Mouse (Mus musculus) cerebellum, postnatal 14 days (tissue): ENCODE results near the gene Tmem235.
"Not testable (repeated sequence)": the region's sequence is repeated elsewhere in the genome, so short reads cannot be mapped to it uniquely, and the experiment has no call there.

Experiments
- DNase-seq, 2 experiments: peaks; one replicate each; pipeline ENCODE4 v3.0.0; 2021; ENCODE audit warnings: mixed read lengths in 2 of 2

The Tmem235 gene

DNA sequence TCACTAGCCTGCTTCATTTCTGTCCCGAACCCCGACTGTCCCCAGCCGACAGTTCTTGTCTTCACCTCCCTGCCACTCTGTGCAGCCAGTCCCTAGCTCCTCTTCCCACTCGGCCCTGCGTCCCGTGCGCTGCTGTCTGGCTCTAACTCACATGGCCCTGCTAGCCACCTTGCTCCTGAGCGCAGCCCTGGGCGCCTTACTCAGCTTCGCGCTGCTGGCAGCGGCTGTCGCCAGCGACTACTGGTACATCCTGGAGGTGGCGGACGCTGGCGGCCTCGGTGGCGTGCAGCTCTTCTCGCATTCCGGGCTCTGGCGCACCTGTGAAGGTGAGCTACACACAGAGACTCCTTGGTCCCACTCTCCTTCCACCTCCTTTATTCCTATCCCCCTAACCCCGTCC, at the start of gene Tmem235:
Gene Tmem235, plus strand, starts transcription at position 152 of the 400 bp plus-strand sequence.
- DNase-seq, result no peak

DNA sequence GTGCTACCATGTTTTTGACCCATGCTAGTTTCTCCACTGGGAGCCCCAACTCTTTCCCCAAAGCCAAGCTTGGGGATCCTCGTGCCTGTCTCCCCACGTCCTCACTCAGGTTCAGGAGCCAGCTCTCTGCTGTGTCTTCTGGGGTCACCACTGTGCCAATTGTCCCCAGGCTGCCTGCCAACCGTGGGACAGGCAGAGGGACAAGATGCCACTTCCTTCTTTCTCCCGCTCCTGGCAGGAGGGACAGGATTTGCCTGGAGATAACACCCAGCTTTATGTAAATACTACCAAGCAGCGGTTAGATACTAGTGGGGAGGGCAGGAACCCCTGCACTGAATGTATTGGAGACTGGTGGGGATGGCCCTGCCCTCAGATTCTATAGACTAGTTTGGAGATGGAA, 46.7 kb upstream of the Tmem235 start:
- no peak for DNase-seq

DNA sequence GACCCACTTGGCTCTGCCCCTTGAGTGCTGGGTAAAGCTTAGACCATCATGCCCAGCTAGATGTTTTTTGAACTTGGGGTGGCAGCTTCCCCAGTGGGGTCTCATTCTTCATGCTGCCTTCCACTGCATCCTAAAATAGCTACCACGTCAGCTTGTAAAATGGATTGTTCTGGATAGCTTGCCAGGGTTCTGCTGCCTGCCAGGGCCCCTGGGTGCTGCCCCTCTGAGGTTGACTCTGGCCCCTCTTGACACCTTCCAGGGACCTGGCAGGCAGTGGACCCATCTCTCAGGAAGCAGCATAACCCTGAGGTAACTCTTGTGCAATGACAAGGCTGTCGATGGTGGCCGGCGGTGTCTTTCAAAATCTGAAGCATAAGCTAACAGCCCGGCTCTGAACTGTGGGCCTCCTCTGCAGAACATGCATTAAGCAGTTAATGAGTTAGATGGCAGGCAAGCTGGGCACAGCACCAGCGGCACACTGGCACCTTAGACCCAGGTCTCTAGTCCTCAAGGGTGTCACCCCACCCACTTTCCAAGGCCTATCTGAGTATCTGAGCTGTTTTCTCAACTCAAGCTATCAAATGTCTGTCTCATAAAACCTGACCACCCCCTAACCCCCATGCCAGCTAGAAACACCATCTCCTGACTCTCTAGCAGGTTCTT, 45.7 kb upstream of the Tmem235 start:
- DNase-seq, result no peak

DNA sequence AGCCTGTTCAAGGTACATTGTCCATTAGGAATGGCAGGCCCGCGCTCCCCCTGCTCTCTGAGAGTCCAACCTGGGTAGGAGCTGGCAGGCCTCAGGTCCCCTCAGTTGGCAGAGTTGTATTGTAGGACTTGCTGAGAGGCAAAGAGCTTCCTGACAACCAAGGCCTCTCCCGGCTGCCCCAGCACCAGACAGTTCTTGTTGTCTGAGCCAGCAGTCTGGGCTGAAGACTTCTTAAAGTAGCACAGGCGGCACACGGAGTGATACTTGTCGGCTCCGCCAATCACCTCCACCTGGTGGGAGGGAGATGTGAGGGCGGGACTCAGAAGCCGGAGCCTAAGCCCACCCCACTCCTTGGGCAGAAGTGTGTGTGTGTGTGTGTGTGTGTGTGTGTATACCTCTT, 44.7 kb upstream of the Tmem235 start:
- DNase-seq, result not testable (repeated sequence)

DNA sequence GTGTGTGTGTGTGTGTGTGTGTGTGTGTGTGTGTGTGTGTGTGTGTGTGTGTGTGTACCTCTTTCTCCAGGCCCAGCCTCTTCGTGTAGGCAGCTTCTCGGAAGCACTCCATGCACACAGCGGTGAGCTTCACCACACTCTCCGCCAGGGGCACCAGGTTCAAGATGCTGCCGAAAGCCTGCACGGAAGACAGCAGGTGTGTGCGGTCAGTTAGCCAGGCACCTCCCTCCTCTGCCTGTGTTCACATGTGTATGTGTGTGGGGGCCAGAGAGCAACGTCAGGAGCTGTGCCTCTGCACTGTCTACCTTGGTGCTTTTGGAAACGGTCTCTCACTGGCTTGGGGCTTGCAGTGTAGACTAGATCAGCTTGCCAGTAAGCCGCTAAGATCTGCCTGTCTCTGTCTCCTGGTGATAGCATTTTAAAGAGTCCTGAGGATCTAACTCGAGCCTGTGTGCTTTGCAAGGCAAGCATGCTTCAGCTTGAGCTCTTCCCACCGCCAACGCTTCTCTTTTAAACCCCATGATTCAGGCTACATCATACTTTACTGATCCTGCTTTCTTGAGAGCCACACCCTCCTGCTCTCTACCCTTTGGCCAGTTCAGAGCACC, 44.1 kb upstream of the Tmem235 start:
- DNase-seq, result no peak

DNA sequence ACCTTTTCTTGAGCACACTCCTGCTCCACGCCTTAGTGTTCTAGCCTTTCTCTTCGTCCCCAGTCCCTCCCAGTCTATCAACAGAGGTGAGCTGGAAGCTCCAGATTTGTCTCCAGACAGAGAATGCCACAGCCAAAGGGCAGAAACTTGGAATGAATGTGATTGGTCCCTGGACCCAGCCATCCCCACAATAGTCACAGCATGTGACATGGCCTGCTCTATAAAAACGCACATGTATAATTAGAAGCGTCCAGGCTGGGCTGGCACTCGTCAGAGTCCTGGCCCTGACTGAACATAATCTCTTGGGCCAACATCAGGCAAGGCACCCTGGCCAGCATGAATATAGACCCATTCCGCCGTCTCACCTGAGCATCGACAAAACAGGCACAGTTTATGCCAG, 41.5 kb upstream of the Tmem235 start:
- peak in 1 of 2 experiments; percentile 38 for DNase-seq

DNA sequence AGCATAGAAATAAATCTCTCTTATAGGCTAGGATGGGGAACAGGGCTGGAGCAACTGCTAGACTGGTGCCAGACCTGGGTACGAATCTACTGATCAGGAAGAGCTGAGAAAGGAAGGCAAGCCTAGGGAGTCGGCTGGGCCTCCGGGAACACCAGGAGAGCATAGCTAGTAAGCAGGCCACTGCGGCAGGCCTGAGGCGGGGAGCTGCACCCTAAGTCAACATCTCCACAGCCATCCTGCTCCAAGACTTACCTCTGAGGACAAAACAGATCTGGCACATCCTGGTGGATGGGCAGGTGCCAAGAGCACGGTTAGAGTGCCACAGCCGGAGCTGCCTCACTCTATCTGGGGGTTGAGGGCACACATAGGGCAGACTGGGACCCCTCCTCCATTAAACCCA, 40.4 kb upstream of the Tmem235 start:
- DNase-seq, result no peak

DNA sequence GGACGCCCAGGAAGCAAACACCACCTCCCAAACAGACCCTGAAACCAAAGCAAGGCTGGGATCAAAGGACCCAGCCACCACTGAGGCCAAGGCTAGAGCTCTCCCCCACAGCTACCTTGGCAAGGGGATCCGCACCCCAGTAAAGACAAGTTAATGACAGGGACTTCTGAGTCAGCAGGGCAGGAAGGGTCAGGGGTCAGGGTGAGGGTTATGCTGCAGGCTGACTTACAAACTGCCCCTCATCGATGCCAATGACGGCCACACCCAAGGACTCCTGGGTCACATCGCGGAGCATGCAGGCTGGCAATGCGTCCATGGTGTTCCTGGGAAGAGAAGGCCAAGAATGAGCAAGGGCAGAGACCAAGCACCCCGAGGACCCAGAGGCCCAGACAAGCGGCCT, 38.7 kb upstream of the Tmem235 start:
- DNase-seq, result no peak

DNA sequence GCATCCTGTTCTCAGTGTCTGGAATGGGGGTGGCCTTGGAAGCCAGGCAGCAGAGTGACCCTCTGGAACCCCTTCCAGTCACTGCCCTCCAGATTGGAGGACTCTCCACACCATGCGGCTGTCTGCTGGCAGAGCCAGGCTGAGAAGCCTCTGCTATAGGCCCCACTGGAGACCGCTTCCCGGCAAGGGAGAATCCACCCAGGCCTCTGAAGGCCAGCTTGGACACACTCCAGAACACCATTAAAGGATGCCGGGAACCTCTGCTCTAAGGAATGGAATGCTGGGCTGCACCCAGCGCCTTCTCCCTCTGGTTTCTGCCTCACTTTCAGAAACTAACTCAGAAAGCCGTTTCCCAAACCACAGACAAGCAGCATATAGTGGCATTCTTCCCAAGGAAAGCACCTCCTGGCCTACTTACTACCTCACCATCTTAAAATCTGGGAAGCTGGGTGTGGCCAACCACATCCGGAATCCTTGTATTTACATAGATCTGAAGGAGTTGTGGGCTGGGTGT, 37.8 kb upstream of the Tmem235 start:
- DNase-seq, result no peak

DNA sequence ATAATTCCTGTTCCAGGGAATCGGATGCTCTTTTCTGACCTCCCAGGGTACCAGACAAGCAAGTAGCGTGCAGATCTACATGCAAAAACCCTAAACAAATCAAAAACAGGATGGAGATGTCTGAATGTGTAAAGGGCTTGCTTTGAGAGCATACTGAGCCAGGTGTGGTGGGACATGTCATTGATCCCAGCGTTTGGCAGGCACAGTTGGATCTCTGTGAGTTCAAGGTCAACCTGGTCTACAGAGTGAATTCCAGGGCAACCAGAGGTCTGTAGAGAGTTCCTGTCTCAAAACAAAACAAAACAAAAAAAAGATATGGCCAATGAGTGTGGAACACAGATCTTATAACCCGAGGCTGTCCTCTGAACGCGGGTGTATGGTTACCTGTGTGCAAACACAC, 37.1 kb upstream of the Tmem235 start:
- DNase-seq, result no peak

DNA sequence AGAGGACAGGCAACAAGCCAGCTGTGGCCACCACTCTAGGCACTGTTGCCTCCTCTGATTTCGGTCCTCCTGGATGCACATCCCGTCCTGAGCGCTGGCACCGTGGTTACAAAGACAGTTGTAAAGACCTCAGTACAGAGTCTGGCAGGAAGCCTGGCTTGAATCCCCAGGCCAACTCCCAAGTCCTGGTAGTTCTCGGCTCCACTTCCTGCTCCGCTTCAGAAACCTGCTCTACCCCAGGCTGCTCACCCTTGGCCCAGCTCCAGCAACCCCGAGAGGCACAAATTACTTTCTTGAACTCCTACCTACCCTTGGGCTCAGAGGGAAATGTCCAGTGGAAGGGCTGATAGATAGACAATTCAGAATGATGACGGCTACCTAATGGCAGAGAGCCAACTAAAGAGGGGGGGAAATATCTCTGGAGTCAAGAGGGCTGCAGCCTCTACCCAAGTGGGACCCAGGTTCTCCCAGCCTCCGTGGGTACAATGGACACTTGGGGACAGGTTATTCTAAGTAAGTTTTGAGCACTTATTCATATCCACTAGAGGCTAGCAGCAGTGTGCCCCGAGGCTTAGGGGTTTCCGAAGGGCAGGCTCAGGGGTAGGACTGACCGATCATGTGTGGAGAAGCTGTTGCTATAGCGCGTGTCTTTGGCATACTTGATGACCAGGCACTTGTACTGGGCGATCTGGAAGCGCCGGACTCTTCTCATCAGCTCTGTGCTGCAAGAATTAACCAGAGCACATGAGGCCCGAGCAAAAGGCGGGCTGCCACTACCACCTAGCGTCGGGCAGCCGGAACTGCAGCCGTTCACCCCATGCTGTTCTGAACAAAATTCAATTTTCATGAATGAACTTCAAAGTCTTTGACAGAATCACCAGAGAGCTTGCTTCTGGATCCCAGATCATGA, 36.2 kb upstream of the Tmem235 start:
- peak; percentile 86 for DNase-seq

DNA sequence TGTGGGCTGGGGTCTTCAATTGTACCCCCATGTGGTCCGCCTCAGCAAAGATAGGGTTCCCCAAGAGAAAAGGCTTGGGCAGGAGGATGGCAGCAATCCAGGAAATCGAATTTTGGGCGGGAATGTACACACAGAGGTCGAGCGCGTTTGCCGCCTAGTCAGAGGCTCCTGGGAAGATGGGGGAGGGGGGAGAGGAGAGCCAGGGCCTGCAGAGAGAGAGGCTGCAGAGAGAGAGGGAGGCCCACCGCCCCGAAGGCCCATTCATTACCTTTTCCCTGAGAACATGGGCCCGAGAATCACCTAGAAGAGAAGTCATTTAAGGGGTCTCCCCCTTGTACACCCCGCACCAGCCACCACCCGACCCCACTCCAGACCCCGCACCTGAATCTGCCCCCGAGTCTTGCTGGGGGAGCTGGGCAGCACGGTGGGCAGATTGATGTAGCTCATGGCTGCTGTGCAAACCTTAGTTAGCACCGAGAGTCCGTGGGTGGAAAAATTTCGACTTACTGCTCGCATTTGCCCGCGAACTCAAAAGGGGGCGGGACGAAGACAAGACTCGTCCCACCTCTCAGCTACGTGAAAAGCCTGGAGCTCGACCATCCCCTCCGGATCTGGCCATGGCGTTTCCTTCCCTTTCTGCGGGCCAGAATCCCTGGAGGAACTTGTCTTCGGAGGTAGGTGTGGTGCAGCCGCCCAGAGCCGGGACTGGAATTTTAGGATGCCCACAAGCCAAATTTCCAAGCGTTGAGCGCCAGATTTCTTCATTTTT, 35.0 kb upstream of the Tmem235 start, which contains the start of the genes Afmid and Tk1:
Gene Afmid, plus strand, starts transcription at position 592 of the 769 bp plus-strand sequence.
Gene Tk1, minus strand, starts transcription at position 760 of the 769 bp plus-strand sequence.
- peak; percentile 35 to 52 for DNase-seq

DNA sequence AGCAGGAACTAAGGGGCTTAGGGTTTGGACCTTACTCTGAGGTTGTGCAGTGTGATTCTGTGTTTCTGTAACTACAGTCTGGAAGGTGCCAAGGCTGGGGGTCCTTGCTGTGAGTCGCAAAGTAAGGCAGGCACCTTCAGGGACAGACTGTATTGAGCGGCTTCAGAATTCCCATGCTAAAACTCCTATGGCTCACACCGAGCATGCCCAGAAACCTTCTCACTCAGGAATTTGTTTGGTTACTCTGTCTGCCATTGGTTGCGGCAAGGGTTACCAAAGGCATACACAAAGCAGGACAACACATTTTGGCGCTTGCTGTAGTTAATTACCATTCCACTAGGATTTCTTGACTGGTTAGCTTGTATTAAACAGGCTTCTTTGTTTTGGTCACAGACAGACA, 34.4 kb upstream of the Tmem235 start:
- no peak for DNase-seq

DNA sequence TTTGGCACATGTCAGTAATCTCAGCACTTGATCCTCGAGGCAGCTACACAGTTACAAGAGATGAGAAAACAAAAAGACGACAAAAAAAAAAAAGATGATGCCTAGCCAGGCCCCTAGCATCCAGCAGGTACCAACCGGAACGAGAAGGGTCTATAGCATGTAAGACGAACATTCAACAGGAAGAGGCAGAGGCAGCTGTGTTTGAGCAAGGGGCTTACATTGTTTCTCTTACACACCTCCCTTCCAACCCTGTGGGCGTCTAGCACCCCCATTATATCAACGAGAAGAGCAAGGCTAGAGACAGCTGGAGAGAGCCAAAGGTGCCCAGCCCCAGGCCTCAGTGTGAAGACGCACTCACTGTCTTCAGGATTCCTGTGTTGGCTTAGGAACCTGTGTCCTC, 33.6 kb upstream of the Tmem235 start:
- no peak for DNase-seq

DNA sequence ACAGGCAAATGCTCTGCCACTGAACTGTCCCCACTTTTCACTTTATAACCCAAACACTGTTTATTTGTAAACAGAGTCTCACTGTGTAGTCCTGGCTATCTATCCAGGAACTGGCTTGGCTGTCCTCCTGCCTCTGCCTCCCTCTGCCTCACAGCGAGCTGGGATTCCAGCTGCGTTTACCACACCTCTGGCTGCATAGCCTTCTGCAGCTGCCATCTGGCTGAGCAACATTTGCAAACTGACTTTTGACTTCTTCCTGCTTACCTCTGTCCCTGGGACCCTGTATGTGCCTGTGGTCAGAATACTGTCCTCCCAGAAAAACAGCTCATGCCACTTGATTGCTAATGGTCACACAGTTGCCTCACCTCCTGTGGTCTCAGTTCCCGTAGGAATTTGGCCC, 33.2 kb upstream of the Tmem235 start:
- no peak for DNase-seq

DNA sequence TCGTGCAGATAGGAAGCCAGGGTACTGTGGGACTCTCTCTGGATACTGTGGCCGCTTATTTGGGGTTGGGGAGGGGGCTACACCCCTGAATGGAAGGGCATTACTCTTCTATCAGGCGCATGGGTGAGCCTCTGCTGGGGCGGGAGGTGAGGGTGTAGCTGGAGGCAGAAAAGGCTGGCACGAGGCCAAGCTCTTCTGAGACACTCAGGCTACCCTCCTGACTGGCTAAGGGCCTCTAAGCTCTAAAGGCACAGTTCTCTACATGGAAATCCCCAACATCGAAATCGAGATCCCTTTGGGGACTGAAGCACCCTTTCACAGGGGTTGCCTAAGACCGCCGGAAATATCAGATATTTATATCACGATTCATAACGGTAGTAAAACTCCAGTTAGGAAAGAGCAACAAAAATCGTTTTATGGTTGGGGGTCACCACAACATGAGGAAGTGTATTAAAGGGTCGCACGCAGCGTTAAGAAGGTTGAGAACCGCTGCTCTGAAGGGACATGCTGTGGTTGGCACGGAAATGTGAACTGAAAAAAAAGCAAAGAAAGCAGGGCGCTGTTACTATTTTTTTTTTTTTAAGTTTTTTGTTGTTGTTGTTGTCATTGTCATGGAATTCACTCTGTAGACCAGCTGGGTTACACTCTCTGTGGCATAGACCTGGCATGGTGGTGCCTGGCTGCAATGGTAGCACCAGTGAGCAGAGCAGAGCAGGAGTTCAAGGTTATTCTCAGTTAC, 32.2 kb upstream of the Tmem235 start:
- peak in 1 of 2 experiments; percentile 49 for DNase-seq

DNA sequence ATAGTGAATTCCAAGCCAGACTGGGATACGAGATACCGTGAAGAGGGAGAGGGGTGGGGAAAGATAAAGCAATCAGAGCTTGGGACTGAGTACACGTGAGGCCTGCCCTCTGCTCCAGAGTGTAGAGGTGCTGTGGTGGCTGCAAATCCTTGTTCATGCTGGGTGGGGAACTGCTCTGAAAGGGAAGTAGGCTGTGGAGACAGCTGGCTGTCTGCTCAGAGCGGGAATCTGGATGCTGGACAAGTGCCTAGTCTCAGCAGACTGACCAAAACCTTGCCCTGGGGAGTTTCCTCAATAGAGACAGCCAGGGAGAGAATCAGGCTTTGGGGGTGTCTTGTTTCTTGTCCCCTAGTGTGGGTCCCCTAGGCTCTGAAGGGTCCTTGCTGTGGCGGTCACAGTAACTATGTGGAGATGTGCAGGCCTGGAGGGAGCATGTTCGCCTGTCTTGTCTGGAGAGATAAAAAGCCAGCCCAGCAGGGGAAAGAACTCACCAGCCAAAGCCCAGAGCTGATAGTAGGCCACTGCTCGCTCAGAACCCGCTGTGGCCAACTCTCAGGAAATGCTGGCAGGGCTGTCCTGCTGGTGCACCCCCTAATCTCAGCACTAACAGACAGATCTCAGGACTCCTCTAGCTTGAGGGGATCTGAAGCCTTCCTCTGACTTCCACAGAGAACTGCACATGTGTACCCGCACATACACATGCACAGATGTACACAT, 31.5 kb upstream of the Tmem235 start:
- DNase-seq, result peak; percentile 43 to 44

DNA sequence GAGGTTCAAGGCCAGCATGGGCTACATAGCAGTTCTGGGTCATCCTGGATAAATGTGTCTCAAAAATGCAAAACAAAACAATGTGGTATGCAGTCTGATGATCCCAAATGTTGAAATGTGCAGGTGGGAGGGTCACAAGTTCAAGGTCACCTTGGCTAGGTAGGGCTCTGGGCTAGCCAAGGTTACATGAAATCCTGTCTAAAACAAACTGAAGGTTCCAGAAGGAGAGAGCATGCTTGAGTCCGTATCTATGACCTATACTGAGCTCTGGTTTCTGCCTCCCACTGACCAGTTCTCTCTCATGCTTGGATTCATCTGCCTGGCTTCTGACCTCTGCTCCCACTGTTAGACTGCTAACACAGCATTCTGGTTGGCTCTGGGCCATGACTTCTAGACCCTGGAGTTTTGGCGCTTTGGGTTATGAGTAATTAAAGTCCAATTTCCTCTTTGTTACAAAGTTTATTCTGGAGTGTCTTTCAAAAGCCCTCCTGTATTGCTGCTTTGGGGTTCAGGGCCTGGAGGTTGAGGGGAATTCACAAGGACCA, 30.8 kb upstream of the Tmem235 start:
- no peak for DNase-seq

DNA sequence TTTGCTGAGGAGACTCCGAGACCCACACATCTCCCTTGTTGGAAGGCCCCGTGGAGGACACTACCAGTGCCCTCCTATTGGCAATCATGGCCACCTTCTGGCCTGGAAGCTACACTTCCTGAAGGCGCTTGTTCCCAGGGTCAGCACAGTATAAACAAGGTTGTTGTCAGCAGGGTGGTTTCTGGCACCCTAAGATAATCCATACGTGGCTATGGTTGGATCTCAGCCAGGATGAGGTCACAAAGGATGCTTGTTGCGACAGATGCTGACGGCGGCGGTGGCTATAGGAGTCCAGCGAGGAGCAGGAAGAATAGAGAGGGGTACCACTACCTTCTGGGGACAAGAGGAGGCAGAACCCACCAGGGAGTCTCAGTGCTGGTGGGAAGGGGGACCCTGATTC, 30.2 kb upstream of the Tmem235 start:
- DNase-seq, result no peak

DNA sequence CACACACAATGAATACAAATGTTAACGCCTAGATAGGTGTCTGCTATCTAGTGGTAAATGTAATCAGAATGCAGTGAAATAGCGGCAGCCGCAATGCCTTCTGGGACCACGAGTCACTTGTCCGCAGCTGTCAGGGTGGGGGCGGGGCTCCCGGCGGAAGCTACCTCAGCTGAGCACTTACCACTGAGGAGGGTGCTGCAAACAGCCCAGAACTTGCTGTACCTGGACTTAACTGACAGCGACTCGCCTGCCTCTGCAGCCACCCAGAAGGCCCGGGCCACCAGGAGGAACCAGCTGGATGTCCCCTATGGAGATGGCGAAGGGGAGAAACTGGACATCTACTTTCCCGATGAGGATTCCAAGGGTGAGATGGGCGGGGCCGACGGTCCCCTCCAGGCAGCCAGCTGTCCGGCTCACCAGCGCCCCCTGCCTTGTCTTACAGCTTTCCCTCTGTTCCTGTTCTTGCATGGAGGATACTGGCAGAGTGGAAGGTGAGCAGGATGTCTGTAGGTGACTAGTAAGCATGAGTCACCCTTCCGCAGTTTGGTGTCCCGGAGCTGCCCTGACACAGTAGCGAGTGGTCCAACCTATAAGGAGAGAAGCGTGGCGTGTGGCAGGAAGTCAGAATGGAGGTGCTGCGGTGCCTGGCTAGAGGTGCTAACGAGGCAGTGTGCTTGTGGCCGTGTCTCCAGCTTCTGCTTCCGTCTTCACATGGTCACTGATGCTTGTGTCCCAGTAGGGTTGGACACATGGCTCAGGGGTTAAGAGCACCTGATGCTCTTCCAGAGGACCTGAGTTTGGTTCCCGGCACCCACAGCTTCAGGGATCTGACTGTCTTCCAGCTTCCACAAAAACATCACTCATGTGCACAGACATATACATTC, 28.2 kb upstream of the Tmem235 start:
- peak; percentile 47 to 74 for DNase-seq
